Mouse (Mus musculus) heart, postnatal 4 days (tissue): ENCODE data around the gene Sypl2. TPM values are rescaled to one million over a fixed set of nuclear protein-coding genes. Genes with fewer than 3 reads are reported as not detected.

ENCODE experiments used
- DNase-seq: peaks from one replicate; pipeline ENCODE4 v3.0.0; 2021
- total RNA-seq, 2 experiments: library from RNA; stranded (reverse); gene quantifications; 2 replicates each; pipeline ENCODE4 v1.2.3; 2021

The Sypl2 gene
- total RNA-seq, 2 experiments from 2014 or later = 2.6 to 4.1 TPM

- DNase-seq = peak; percentile 50
These were observed 51.5 kb downstream of the Sypl2 start for GRCm38 (mm10) chr3:108174672-108175531.

GRCm38 (mm10) chr3:108169199-108169598 is 57.2 kb downstream of the Sypl2 start:
- DNase-seq = no peak

- no peak for DNase-seq
These were observed 58.9 kb downstream of the Sypl2 start for GRCm38 (mm10) chr3:108167499-108167898.

- DNase-seq = peak; percentile 60
These were observed 59.8 kb downstream of the Sypl2 start for GRCm38 (mm10) chr3:108166486-108167211.

GRCm38 (mm10) chr3:108165532-108166315 is 60.7 kb downstream of the Sypl2 start:
- no peak for DNase-seq

- peak; percentile 87 for DNase-seq
These were observed 61.6 kb downstream of the Sypl2 start for GRCm38 (mm10) chr3:108164807-108165206.

- no peak for DNase-seq
These were observed 62.4 kb downstream of the Sypl2 start for GRCm38 (mm10) chr3:108164091-108164490.

Other genes with a start within 250 kb of the Sypl2 start
- 10 to 100 TPM; 43.2 to 43.6 TPM for gene Gstm2, start 240.2 kb downstream of the Sypl2 start, total RNA-seq
- gene Gstm1, start 208.7 kb downstream of the Sypl2 start, total RNA-seq = 10 to 100 TPM; 46.2 to 48.4 TPM
- gene Gstm4, start 181.8 kb downstream of the Sypl2 start, total RNA-seq = 10 to 100 TPM; 11.8 to 12.7 TPM
- 10 to 100 TPM; 16.7 to 16.9 TPM for gene Ampd2, start 140.0 kb downstream of the Sypl2 start, total RNA-seq
- gene Gnat2, start 133.9 kb downstream of the Sypl2 start, total RNA-seq = under 1 TPM; 0.31 to 0.34 TPM
- 10 to 100 TPM; 41.6 to 41.8 TPM for gene Gnai3, start 80.5 kb downstream of the Sypl2 start, total RNA-seq
- gene Gpr61, start 71.8 kb downstream of the Sypl2 start, total RNA-seq = not detected
- 1 to 10 TPM; 7.1 to 8.1 TPM for gene Amigo1, start 40.3 kb downstream of the Sypl2 start, total RNA-seq
- 1 to 10 TPM; 4.9 to 5.4 TPM for gene Cyb561d1, start 25.4 kb downstream of the Sypl2 start, total RNA-seq
- 1 to 10 TPM; 6.9 to 7.7 TPM for gene Atxn7l2, start 15.7 kb downstream of the Sypl2 start, total RNA-seq
- gene Psma5, start 30.3 kb upstream of the Sypl2 start, total RNA-seq = 10 to 100 TPM; 77.4 to 81.8 TPM
- 10 to 100 TPM; 28.9 to 32.3 TPM for gene Sort1, start 57.4 kb upstream of the Sypl2 start, total RNA-seq
- gene Mybphl, start 138.3 kb upstream of the Sypl2 start, total RNA-seq = 10 to 100 TPM; 44.7 to 57.2 TPM
- 1 to 10 TPM; 6.7 to 8.8 TPM for gene Psrc1, start 157.2 kb upstream of the Sypl2 start, total RNA-seq
- 1 to 10 TPM; 9.0 to 9.5 TPM for gene Celsr2, start 188.9 kb upstream of the Sypl2 start, total RNA-seq
- gene Sars, start 218.6 kb upstream of the Sypl2 start, total RNA-seq = 10 to 100 TPM; 88.2 to 90.6 TPM